Mouse (Mus musculus) kidney, postnatal 0 days (tissue): ENCODE results near the gene Zswim3. TPM values are rescaled to one million over a fixed set of nuclear protein-coding genes. Genes with fewer than 3 reads are reported as not detected.

Source experiments
- ATAC-seq: fragments of 200-750 bp; cut with Nextera tagmentation; replicated peaks from 2 replicates; pipeline ENCODE4 v1.8.0; 2017; ENCODE audit warnings: low read depth, moderate number of reproducible peaks, moderate TSS enrichment, moderate library complexity; ENCODE audit not compliant: low FRiP score
- DNase-seq: peaks from one replicate; pipeline ENCODE4 v3.0.0-alpha.2; 2016; ENCODE audit warnings: low spot score
- H3K27ac ChIP-seq: fragments of 300-500 bp; sonication (generic); 2 replicates; pipeline ENCODE4 v1.5.1; 2014; ENCODE audit warnings: mild to moderate bottlenecking
- H3K27me3 ChIP-seq: fragments of 300-500 bp; sonication (generic); 2 replicates; pipeline ENCODE4 v1.6.1; 2014; ENCODE audit warnings: low read length, mixed read lengths; ENCODE audit not compliant: insufficient read depth
- H3K36me3 ChIP-seq: fragments of 300-500 bp; sonication (generic); 2 replicates; pipeline ENCODE4 v1.6.1; 2014; ENCODE audit warnings: low read length, mixed read lengths; ENCODE audit not compliant: insufficient read depth
- H3K4me1 ChIP-seq: fragments of 300-500 bp; sonication (generic); replicated peaks from 2 replicates; pipeline ENCODE4 v1.6.1; 2014; ENCODE audit warnings: antibody characterized with exemption, low read length, mixed read lengths; ENCODE audit not compliant: insufficient read depth
- H3K4me2 ChIP-seq: fragments of 300-500 bp; sonication (generic); 2 replicates; pipeline ENCODE4 v1.6.1; 2014; ENCODE audit warnings: mild to moderate bottlenecking, low read length, moderate library complexity, mixed read lengths
- H3K4me3 ChIP-seq: fragments of 300-500 bp; sonication (generic); replicated peaks from 2 replicates; pipeline ENCODE4 v1.5.1; 2014; ENCODE audit warnings: low read depth, low read length
- H3K9ac ChIP-seq: fragments of 300-500 bp; sonication (generic); 2 replicates; pipeline ENCODE4 v1.6.1; 2014; ENCODE audit warnings: low read depth, low read length
- H3K9me3 ChIP-seq: fragments of 300-500 bp; sonication (generic); replicated peaks from 2 replicates; pipeline ENCODE4 v1.6.1; 2016; ENCODE audit warnings: low read length, inconsistent platforms, mixed read lengths
- CTCF ChIP-seq: IDR thresholded peaks from 2 replicates; pipeline ENCODE4 v1.5.1; 2016; ENCODE audit warnings: antibody characterized with exemption, low read depth, mild to moderate bottlenecking, moderate library complexity
- WGBS: fragments of 180-500 bp; shearing (Covaris S2); extraction: QIAGEN DNeasy Blood & Tissue Kit; methylation state at CpG from one replicate; pipeline ENCODE4 v1.1.7; 2014; 5-methylcytosine and 5-hydroxymethylcytosine counted together
- polyA plus RNA-seq: library from polyadenylated mRNA; unstranded; fragments of >200 nt; fragmentation: Nextera tagmentation; extraction: Ambion mirVana; gene quantifications from 2 replicates; pipeline ENCODE4 v1.2.1, GENCODE M21; 2015

Gene Zswim3
- polyA plus RNA-seq, 1 experiment from 2014 or later, result 5.2 TPM

GRCm38 (mm10) chr2:164773229-164773988 is 31.5 kb upstream of the Zswim3 start:
- ATAC-seq, result no peak
- Histone ChIP-seq H3K36me3 (no peaks in the 10 kb centered on the region), H3K4me3 (no peak overlapping the region), H3K9ac (no peak overlapping the region), H3K4me2 (no peak overlapping the region), H3K9me3 (no peaks in the 10 kb centered on the region), H3K27ac (no peak overlapping the region), H3K27me3 (no peaks in the 10 kb centered on the region), H3K4me1 (0 out of 2 replicates have a peak, but pooled peaks cover 9% of the 10 kb centered on the region)
- WGBS, result 81% methylated on average over 14 of the region's 14 CpGs
- no peak for TF ChIP-seq CTCF
- DNase-seq, result no peak

GRCm38 (mm10) chr2:164773989-164774364 is 30.9 kb upstream of the Zswim3 start:
- no peak overlapping the region for H3K4me3 ChIP-seq
- no peak overlapping the region for H3K4me2 ChIP-seq
- no peaks in the 10 kb centered on the region for H3K9me3 ChIP-seq
- H3K9ac ChIP-seq, result no peak overlapping the region
- DNase-seq (no peak), ATAC-seq (no peak)
- H3K27ac ChIP-seq, result no peak overlapping the region
- TF ChIP-seq CTCF, result no peak
- H3K27me3 ChIP-seq, result no peaks in the 10 kb centered on the region
- 0 out of 2 replicates have a peak, but pooled peaks cover 9% of the 10 kb centered on the region for H3K4me1 ChIP-seq
- WGBS, result 73% methylated on average over 5 of the region's 5 CpGs
- no peaks in the 10 kb centered on the region for H3K36me3 ChIP-seq

- H3K4me1 ChIP-seq, result 0 out of 2 replicates have a peak, but pooled peaks cover 2% of the 10 kb centered on the region
- DNase-seq (no peak), ATAC-seq (no peak)
- TF ChIP-seq CTCF, result no peak
- no peak overlapping the region for H3K4me2 ChIP-seq
- H3K9me3 ChIP-seq, result no peaks in the 10 kb centered on the region
- H3K27ac ChIP-seq, result no peak overlapping the region
- no peaks in the 10 kb centered on the region for H3K27me3 ChIP-seq
- H3K9ac ChIP-seq, result no peak overlapping the region
- WGBS, result 84% methylated on average over 6 of the region's 6 CpGs
- H3K4me3 ChIP-seq, result no peak overlapping the region
- no peaks in the 10 kb centered on the region for H3K36me3 ChIP-seq
Measured at GRCm38 (mm10) chr2:164776130-164776529, 28.8 kb upstream of the Zswim3 start.

GRCm38 (mm10) chr2:164776801-164777200 is 28.1 kb upstream of the Zswim3 start:
- H3K27me3 ChIP-seq, result no peaks in the 10 kb centered on the region
- 70% methylated on average over 17 of the region's 17 CpGs for WGBS
- no peak overlapping the region for H3K27ac ChIP-seq
- no peak overlapping the region for H3K4me2 ChIP-seq
- no peak overlapping the region for H3K9ac ChIP-seq
- no peak for TF ChIP-seq CTCF
- ATAC-seq, result no peak
- H3K36me3 ChIP-seq, result no peaks in the 10 kb centered on the region
- no peak overlapping the region for H3K4me3 ChIP-seq
- no peaks in the 10 kb centered on the region for H3K4me1 ChIP-seq
- no peak for DNase-seq
- H3K9me3 ChIP-seq, result no peaks in the 10 kb centered on the region

- H3K4me1 ChIP-seq, result no peaks in the 10 kb centered on the region
- no peak overlapping the region for H3K4me3 ChIP-seq
- no peak for DNase-seq
- no peaks in the 10 kb centered on the region for H3K27me3 ChIP-seq
- H3K4me2 ChIP-seq, result no peak overlapping the region
- no peak overlapping the region for H3K9ac ChIP-seq
- no peaks in the 10 kb centered on the region for H3K9me3 ChIP-seq
- H3K27ac ChIP-seq, result no peak overlapping the region
- no peaks in the 10 kb centered on the region for H3K36me3 ChIP-seq
- no peak for TF ChIP-seq CTCF
- no peak for ATAC-seq
- WGBS, result 80% methylated on average over 30 of the region's 30 CpGs
Measured at GRCm38 (mm10) chr2:164777246-164778014, 27.5 kb upstream of the Zswim3 start.

- Histone ChIP-seq H3K9me3 (no peaks in the 10 kb centered on the region), H3K4me1 (no peaks in the 10 kb centered on the region), H3K9ac (no peak overlapping the region), H3K4me2 (no peak overlapping the region), H3K4me3 (no peak overlapping the region), H3K36me3 (no peaks in the 10 kb centered on the region), H3K27ac (no peak overlapping the region), H3K27me3 (no peaks in the 10 kb centered on the region)
- ATAC-seq (no peak), DNase-seq (no peak)
- 91% methylated on average over 11 of the region's 11 CpGs for WGBS
- no peak for TF ChIP-seq CTCF
Measured at GRCm38 (mm10) chr2:164778015-164778287, 26.9 kb upstream of the Zswim3 start.
